Mouse (Mus musculus): ENCODE measurements at regions not wholly inside any gene's neighbourhood (a gene's known extent, or its start where the extent isn't known, plus 50 kb on each side); places are given as distances from the start of the nearest gene placed in this dataset.
"Not testable (repeated sequence)": the region's sequence is repeated elsewhere in the genome, so short reads cannot be mapped to it uniquely, and the experiment has no call there.

- ATAC-seq (ENCODE audit: low FRiP score, low read depth): no peak
- WGBS: 62% methylated on average over 2 of the region's 2 CpGs
- Histone ChIP-seq H3K4me1 (replicated peaks) (no peaks in the 10 kb centered on the region), H3K4me3 (no peak overlapping the region), H3K27me3 (no peaks in the 10 kb centered on the region), H3K4me2 (no peak overlapping the region), H3K9me3 (0 out of 2 replicates have a peak, but pooled peaks cover 3% of the 10 kb centered on the region), H3K9ac (no peak overlapping the region), H3K27ac (replicated peaks) (no peak overlapping the region), H3K36me3 (no peaks in the 10 kb centered on the region)
Measured at GRCm38 (mm10) chr17:3035099-3035498, 79.7 kb upstream of the Scaf8 start.

- Histone ChIP-seq H3K27me3 (no peaks in the 10 kb centered on the region), H3K4me2 (no peak overlapping the region), H3K9me3 (no peaks in the 10 kb centered on the region), H3K9ac (no peak overlapping the region), H3K27ac (replicated peaks) (no peak overlapping the region), H3K36me3 (no peaks in the 10 kb centered on the region), H3K4me3 (no peak overlapping the region), H3K4me1 (replicated peaks) (no peaks in the 10 kb centered on the region)
- ATAC-seq (ENCODE audit: low FRiP score, low read depth): no peak
- WGBS: 47% methylated on average over 3 of the region's 3 CpGs
Measured at GRCm38 (mm10) chr17:3037145-3037870, 77.5 kb upstream of the Scaf8 start.

- Histone ChIP-seq H3K4me3 (no peak overlapping the region), H3K4me2 (no peak overlapping the region), H3K9ac (no peak overlapping the region), H3K27me3 (no peaks in the 10 kb centered on the region), H3K36me3 (no peaks in the 10 kb centered on the region), H3K27ac (replicated peaks) (no peak overlapping the region), H3K9me3 (no peaks in the 10 kb centered on the region), H3K4me1 (replicated peaks) (no peaks in the 10 kb centered on the region)
- ATAC-seq (ENCODE audit: low FRiP score, low read depth): no peak
- WGBS: 76% methylated on average over 1 of the region's 1 CpGs
Measured at GRCm38 (mm10) chr17:3038067-3038466, 76.7 kb upstream of the Scaf8 start.

GRCm38 (mm10) chr17:3044520-3044919, 70.3 kb upstream of the Scaf8 start:
- not testable (repeated sequence) for H3K36me3 ChIP-seq; H3K4me1 ChIP-seq (replicated peaks); H3K4me3 ChIP-seq; ATAC-seq (ENCODE audit: low FRiP score, low read depth); H3K27me3 ChIP-seq; H3K4me2 ChIP-seq; H3K27ac ChIP-seq (replicated peaks); H3K9me3 ChIP-seq; H3K9ac ChIP-seq
- WGBS: 89% methylated on average over 20 of the region's 20 CpGs

- H3K27ac ChIP-seq (replicated peaks); H3K9ac ChIP-seq; H3K4me2 ChIP-seq; H3K27me3 ChIP-seq; ATAC-seq (ENCODE audit: low FRiP score, low read depth); H3K4me3 ChIP-seq; H3K36me3 ChIP-seq; H3K4me1 ChIP-seq (replicated peaks); H3K9me3 ChIP-seq: not testable (repeated sequence)
- WGBS: 86% methylated on average over 4 of the region's 4 CpGs
Measured at GRCm38 (mm10) chr17:3053859-3054258, 60.9 kb upstream of the Scaf8 start.

- not testable (repeated sequence) for H3K4me3 ChIP-seq; H3K4me2 ChIP-seq; H3K36me3 ChIP-seq; H3K4me1 ChIP-seq (replicated peaks); H3K9me3 ChIP-seq; H3K9ac ChIP-seq; H3K27ac ChIP-seq (replicated peaks); ATAC-seq (ENCODE audit: low FRiP score, low read depth); H3K27me3 ChIP-seq
- 34% methylated on average over 8 of the region's 8 CpGs for WGBS
Measured at GRCm38 (mm10) chr17:3054848-3055247, 59.9 kb upstream of the Scaf8 start.

- not testable (repeated sequence) for ATAC-seq (ENCODE audit: low FRiP score, low read depth); H3K27ac ChIP-seq (replicated peaks); H3K9me3 ChIP-seq; H3K4me2 ChIP-seq; H3K36me3 ChIP-seq; H3K9ac ChIP-seq; H3K27me3 ChIP-seq; H3K4me3 ChIP-seq; H3K4me1 ChIP-seq (replicated peaks)
- 78% methylated on average over 3 of the region's 3 CpGs for WGBS
Measured at GRCm38 (mm10) chr17:3055376-3055775, 59.4 kb upstream of the Scaf8 start.

GRCm38 (mm10) chr17:3063401-3063800, 51.4 kb upstream of the Scaf8 start:
- H3K4me3 ChIP-seq; ATAC-seq (ENCODE audit: low FRiP score, low read depth); H3K27me3 ChIP-seq; H3K27ac ChIP-seq (replicated peaks); H3K4me1 ChIP-seq (replicated peaks); H3K9me3 ChIP-seq; H3K9ac ChIP-seq; H3K4me2 ChIP-seq: not testable (repeated sequence)
- WGBS: 94% methylated on average over 1 of the region's 1 CpGs
- H3K36me3 ChIP-seq: peaks cover 11% of the 10 kb centered on the region; the same call in 1 of the 2 replicates

Data from hindbrain, embryonic 15.5 days (tissue).